Mouse (Mus musculus): Measurements from ENCODE around the gene Usb1. TPM values are rescaled to one million over a fixed set of nuclear protein-coding genes. Genes with fewer than 3 reads are reported as not detected.
A peak's percentile ranks its signal among the peaks of the same experiment; 100 is the strongest.

Gene Usb1
- polyA plus RNA-seq, 1 experiment: 24.1 TPM

DNA sequence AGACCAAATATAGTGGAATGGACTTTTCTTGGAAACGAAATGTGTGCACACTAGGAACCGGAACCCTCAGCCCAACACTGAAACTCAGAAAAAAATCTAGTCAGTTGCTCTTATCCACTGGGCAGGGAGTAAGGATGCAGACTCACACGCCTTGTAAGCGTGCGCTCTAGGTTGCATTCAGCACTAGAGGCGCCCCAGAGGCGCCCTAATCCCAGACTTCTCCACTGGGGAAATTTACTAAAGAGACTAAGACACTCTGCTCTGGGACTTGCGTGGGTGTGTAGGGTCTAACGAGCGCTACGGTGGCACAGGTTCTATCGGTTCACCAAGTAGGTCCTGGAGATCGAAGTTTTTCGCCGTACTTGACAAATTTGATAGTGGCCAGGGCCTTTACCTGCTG is 19.4 kb downstream of the Usb1 start:
- no peaks in the 10 kb centered on the region for H3K4me1 ChIP-seq (ENCODE audit: control insufficient read depth, insufficient read depth, low read length)
- no peak overlapping the region for H3K4me3 ChIP-seq (ENCODE audit: insufficient read depth, low read length)
- no peak for TF ChIP-seq POLR2A (IDR thresholded peaks at IDR 0.05; ENCODE audit: low read depth, low read length)
- no peak for TF ChIP-seq CTCF (IDR thresholded peaks at IDR 0.05; ENCODE audit: borderline replicate concordance, insufficient read depth, low read length)
- no peak overlapping the region for H3K27ac ChIP-seq (ENCODE audit: insufficient read depth, low read length)

DNA sequence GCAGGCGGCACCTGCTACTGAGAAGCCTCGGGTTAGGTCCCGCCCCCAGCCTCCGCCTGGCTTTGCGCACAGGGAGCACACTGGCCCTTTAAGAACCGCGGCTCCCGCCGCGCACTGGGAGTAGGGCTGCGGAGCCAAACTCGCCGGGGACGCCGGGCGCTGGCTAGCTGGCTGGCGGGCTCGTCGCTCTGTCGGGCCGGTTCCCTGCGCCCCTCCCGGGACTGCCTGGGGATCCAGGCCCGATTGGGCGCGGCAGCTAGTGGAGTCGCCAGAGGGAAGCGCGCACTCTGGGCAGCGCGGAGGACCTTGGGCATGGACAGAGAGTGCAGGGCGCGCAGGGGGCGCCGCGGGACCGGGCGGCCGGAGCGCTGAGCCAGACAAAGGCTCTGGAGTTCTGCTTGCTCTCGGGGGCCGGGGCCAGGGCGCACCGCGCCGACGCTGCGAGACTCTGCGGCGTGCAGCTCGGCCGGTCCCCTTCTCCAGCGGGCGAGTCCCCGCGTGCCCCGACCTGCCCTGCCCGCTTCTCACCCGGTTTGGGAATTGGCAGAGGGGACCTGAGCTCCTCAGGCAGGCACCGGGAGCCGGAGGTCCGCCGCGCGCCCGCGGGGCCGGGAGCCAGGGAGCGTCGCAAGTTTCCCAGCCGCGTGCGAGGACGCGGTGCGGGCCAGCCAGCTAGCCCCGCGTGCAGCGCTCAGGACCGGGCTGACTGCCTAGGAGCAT is 20.2 kb downstream of the Usb1 start, which contains the start of gene Mmp15:
Gene Mmp15, plus strand, starts transcription at position 118 of the 720 bp plus-strand sequence.
- no peak within 1 kb of the TSS for H3K27ac ChIP-seq (ENCODE audit: insufficient read depth, low read length)
- peak within 1 kb of the TSS; percentile 46 for H3K4me3 ChIP-seq (ENCODE audit: insufficient read depth, low read length)
- H3K4me1 ChIP-seq (ENCODE audit: control insufficient read depth, insufficient read depth, low read length): no peaks in the 10 kb centered on the region
- TF ChIP-seq CTCF (IDR thresholded peaks at IDR 0.05; ENCODE audit: borderline replicate concordance, insufficient read depth, low read length) (no peak), POLR2A (IDR thresholded peaks at IDR 0.05; ENCODE audit: low read depth, low read length) (no peak)

DNA sequence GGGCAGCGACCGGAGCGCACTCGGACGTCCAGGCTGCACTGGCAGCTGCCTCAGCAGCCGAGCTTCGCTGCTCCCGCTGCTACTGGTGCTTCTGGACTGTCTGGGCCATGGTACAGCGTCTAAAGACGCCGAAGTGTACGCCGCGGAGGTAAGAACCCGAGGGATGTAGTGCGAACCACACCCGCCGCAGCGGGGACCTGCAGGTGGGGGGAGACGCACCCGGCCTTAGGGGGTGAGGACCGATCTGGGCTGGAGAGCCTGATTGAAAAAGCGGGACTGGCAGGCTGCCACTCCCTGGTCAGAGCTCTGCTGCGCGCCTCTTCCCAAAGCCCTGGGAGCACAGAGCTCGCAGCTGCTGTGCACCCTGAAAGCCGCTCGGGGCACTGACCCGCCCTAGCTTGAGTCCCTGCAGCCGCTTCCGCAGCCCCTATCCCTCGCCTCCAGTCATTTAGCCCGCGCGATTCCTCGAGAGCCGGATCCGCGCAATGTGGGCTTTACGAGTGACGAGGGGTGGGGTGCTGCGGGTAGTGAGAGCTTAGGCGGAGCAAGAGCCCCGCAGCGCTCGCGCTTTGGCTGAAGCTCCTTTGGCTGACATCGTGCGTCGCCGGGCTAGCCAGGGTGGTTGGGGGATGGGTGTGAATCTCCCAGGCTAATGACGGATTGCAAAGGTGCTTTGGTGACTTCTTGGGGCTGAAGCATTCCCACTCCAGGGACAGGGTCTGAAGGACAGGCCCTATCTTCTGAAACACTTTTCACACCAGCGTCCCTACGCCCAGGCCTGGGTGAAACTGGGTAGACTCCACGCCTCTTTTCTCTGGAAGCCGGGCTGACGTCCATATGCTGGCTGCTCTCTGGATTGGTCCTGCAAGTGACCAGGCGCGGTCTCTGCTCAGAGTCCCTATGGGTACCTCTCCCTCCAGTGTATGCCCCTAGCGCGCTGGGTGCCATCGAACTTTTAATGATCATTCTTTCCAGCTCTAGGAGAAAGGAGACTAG is 21.1 kb downstream of the Usb1 start:
- H3K27ac ChIP-seq (ENCODE audit: insufficient read depth, low read length): no peak overlapping the region

DNA sequence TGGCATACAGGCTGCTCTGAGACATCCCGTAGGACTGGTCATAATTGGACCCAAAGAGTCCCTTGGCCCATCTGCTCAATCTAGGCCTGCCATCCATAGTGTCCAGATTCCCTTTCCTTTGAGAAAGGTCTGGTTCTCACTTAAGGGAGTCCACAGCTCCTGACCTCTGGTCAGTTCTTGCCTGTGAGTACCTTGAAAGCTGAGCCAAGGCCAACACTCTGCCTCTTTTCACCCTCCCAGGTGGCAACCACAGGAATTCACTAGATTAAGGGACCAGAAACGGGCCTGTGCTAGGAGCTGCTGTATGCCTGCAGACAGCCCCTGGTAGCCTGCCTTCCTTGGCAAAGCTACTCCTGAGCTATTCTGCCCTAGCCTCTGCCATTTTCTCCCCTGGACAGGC is 22.5 kb downstream of the Usb1 start:
- Histone ChIP-seq H3K4me3 (ENCODE audit: insufficient read depth, low read length) (no peak overlapping the region), H3K4me1 (ENCODE audit: control insufficient read depth, insufficient read depth, low read length) (no peaks in the 10 kb centered on the region), H3K27ac (ENCODE audit: insufficient read depth, low read length) (no peak overlapping the region)
- TF ChIP-seq POLR2A (IDR thresholded peaks at IDR 0.05; ENCODE audit: low read depth, low read length): no peak
- no peak for TF ChIP-seq CTCF (IDR thresholded peaks at IDR 0.05; ENCODE audit: borderline replicate concordance, insufficient read depth, low read length)

More for the DNA sequence above, 21.1 kb downstream of the Usb1 start:
- TF ChIP-seq CTCF (IDR thresholded peaks at IDR 0.05; ENCODE audit: borderline replicate concordance, insufficient read depth, low read length) (no peak), POLR2A (IDR thresholded peaks at IDR 0.05; ENCODE audit: low read depth, low read length) (no peak)
- Histone ChIP-seq H3K4me3 (ENCODE audit: insufficient read depth, low read length) (peak overlapping the region; percentile 46), H3K4me1 (ENCODE audit: control insufficient read depth, insufficient read depth, low read length) (no peaks in the 10 kb centered on the region)

DNA sequence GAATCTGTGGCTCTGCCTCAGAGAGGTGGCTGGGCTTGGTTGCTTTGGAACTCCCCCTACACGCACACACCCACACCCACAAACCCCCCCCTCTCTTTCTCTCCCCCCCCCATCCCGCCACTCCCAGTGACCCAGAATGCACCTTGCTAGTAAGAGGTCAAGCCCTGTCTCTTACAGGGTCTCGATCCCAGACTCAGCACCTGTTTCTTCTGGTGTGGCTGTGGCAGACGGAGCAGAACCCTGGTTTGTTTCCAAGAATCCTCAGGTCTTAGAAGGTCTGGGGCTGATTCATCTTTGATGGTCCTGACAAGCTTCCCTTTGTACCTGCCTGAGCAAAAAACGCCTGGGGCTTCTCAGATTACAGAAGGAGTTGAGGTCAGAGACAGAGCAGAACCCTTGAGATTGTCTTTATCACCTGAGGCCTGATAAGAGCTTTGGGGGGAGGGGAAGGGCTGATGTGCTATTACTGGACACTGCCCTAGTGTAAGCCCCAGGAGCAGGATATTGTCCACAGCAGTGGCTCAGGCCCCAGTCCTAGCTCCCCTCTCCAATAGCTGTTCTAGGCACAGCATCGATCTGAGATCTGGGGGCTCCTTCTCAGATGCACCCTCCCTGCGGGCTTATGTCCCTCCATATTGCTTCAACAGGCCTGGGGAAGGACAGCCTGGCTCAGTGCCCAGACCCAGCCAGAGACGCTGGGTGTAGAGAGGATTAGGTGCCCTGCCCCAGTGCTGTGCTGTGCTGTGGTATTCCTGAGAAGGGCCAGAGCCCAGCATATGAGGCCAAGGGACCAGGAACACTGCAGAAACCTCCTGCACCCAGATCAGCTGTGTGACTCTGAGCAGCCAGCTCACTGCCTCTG is 26.7 kb downstream of the Usb1 start:
- TF ChIP-seq CTCF (IDR thresholded peaks at IDR 0.05; ENCODE audit: borderline replicate concordance, insufficient read depth, low read length) (no peak), POLR2A (IDR thresholded peaks at IDR 0.05; ENCODE audit: low read depth, low read length) (no peak)

DNA sequence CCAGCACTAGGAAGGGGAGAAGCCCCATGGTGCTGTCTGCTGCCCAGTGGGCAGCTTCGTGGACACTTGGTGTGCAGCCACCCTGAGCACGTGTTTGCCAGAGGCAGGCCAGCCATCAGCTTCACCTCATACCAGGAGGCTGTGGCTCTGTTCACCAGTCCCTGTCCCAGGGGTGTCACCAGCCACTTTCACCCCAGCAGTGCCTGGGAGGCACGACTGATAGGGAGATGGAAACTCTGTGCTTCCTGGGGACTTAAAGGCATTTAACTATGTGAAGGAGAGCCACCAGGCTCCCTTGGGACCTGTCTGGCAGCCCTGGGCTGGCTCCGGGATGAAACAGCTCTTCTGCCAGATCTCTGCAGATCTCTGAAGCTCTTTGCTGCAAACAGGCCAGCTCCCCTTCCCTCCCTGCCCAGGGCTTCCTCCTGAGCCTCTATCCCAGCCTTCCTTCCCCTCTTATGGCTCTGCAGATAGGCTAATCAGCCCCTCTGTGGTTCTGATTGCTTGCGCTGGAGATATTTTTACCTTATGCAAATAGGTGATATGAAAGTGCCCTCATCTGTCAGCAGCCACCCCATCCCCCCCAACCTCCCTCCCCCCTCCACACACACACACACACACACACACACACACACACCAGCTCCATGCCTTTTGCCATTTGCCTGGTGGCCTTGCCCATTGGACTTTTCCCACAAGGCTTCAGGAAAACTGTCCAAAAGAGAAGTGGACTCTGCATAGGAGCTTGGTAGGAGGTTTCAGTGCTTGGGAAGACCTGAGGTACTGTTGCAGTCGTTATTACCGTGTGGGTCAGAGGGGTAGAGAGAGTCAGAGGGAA is 28.3 kb downstream of the Usb1 start:
- Histone ChIP-seq H3K4me3 (ENCODE audit: insufficient read depth, low read length) (no peak overlapping the region), H3K27ac (ENCODE audit: insufficient read depth, low read length) (no peak overlapping the region), H3K4me1 (ENCODE audit: control insufficient read depth, insufficient read depth, low read length) (no peaks in the 10 kb centered on the region)
- TF ChIP-seq CTCF (IDR thresholded peaks at IDR 0.05; ENCODE audit: borderline replicate concordance, insufficient read depth, low read length) (no peak), POLR2A (IDR thresholded peaks at IDR 0.05; ENCODE audit: low read depth, low read length) (no peak)

More for the DNA sequence above, 26.7 kb downstream of the Usb1 start:
- Histone ChIP-seq H3K4me1 (ENCODE audit: control insufficient read depth, insufficient read depth, low read length) (no peaks in the 10 kb centered on the region), H3K4me3 (ENCODE audit: insufficient read depth, low read length) (no peak overlapping the region), H3K27ac (ENCODE audit: insufficient read depth, low read length) (no peak overlapping the region)

DNA sequence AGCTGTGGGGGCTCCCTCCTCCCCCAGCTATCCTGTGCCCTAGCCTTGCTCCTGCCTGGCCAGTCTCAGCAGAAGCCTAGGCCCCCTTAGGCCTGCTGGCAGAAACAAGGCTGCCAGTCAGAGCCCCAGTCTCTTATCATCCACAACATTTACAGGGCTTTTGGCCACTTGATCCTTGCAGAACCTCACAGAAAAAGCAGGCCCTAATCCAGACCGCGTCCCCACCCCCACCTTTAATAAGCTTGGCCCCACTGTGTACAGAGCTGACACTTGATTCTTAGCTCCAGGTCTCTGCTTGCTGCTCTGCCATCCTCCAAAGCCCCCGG is 28.9 kb downstream of the Usb1 start:
- no peak overlapping the region for H3K27ac ChIP-seq (ENCODE audit: insufficient read depth, low read length)
- no peak overlapping the region for H3K4me3 ChIP-seq (ENCODE audit: insufficient read depth, low read length)
- TF ChIP-seq POLR2A (IDR thresholded peaks at IDR 0.05; ENCODE audit: low read depth, low read length): no peak
- TF ChIP-seq CTCF (IDR thresholded peaks at IDR 0.05; ENCODE audit: borderline replicate concordance, insufficient read depth, low read length): no peak
- no peaks in the 10 kb centered on the region for H3K4me1 ChIP-seq (ENCODE audit: control insufficient read depth, insufficient read depth, low read length)

DNA sequence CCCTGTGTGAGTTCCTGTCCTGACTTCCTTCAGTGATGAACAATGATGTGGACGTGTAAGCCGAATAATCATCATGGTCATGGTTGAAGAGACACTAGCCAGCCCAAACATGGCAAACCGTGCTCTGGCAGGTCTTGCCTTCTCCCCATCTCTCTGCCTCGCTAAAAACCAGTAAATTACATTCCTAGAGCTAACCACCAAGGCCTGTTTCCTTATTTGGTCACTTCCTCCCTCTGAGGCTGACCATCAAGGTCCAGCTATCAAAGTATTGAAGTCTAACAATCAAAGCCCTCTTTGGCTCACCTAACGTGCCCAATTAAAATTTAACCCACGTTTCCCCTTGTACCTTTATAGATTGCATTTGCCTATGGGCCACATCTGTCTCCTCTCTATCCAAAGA is 30.2 kb downstream of the Usb1 start:
- TF ChIP-seq CTCF (IDR thresholded peaks at IDR 0.05; ENCODE audit: borderline replicate concordance, insufficient read depth, low read length) (no peak), POLR2A (IDR thresholded peaks at IDR 0.05; ENCODE audit: low read depth, low read length) (no peak)
- Histone ChIP-seq H3K27ac (ENCODE audit: insufficient read depth, low read length) (no peak overlapping the region), H3K4me1 (ENCODE audit: control insufficient read depth, insufficient read depth, low read length) (no peaks in the 10 kb centered on the region), H3K4me3 (ENCODE audit: insufficient read depth, low read length) (no peak overlapping the region)

Data from embryonic fibroblast, embryonic 13.5 days (primary cell).